Mouse (Mus musculus) bone marrow macrophage, adult 2 months (primary cell): ENCODE measurements around the gene Aqp11.

Source experiments
- CTCF ChIP-seq: IDR thresholded peaks from 2 replicates; pipeline ENCODE4 v1.5.1; 2012; ENCODE audit warnings: low read depth, mild to moderate bottlenecking, low read length, moderate library complexity
- POLR2A ChIP-seq: IDR thresholded peaks from 2 replicates; pipeline ENCODE4 v1.6.1; 2012; ENCODE audit warnings: mild to moderate bottlenecking, low read depth, low read length, borderline replicate concordance

DNA sequence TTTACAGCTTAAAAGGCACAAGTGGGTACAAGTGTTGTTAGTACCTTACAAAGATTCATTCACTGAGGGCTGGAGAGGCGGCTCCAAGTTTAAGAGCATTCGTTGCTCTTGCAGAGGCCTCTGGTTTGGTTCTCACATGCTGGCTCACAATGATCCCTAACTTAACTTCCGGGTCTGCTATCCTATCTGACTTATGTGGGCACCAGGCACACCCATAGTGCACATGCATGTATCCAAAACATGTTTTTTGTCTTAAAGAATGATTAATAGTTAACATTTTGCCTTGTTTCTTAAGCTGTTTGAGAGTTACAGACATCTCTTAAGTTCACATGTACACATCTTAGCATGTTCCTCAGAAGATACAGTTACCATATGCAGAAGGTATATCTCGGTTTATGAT, 37.9 kb downstream of the Aqp11 start:
- TF ChIP-seq POLR2A, result no peak
- no peak for TF ChIP-seq CTCF
